Mouse (Mus musculus) left cerebral cortex, postnatal 10 days (tissue): ENCODE measurements around the gene Wfdc6b. TPM values are rescaled to one million over a fixed set of nuclear protein-coding genes. Genes with fewer than 3 reads are reported as not detected.
A peak's percentile ranks its signal among the peaks of the same experiment; 100 is the strongest.
"Not testable (repeated sequence)": the region's sequence is repeated elsewhere in the genome, so short reads cannot be mapped to it uniquely, and the experiment has no call there.

Experiments
- DNase-seq, 2 experiments: peaks; one replicate each; pipeline ENCODE4 v3.0.0; 2021 to 2022; ENCODE audit warnings: low spot score in 2 of 2, mixed read lengths in 1 of 2; ENCODE audit errors: extremely low spot score in 1 of 2
- intact Hi-C: fragments of 180-260 bp; cut with DNase I; formaldehyde crosslinking; loops from one replicate; pipeline ENCODE4 v1.15.1; 2025
- total RNA-seq, 2 experiments: library from RNA; stranded (reverse); gene quantifications; 2 replicates each; pipeline ENCODE4 v1.2.3; 2021

Gene Wfdc6b
- not detected for total RNA-seq

GRCm38 (mm10) chr2:164613471-164613870 lies at the start of gene Wfdc6b, which contains the start of gene Wfdc8:
Gene Wfdc6b (plus strand): TSS chr2:164613522.
Gene Wfdc8 (minus strand): TSS chr2:164613626.
- DNase-seq: peak in 1 of 2 experiments; percentile 68
- intact Hi-C loops: not testable (repeated sequence)

- DNase-seq: no peak
- intact Hi-C loops: loop anchor here (10.0 kb wide), 1 partner anchor 90 kb away; the partner anchor contains the start of gene Trp53tg5
Observed at GRCm38 (mm10) chr2:164564346-164564745, 49.0 kb upstream of the Wfdc6b start.

GRCm38 (mm10) chr2:164566997-164567396 lies 46.3 kb upstream of the Wfdc6b start:
- DNase-seq: no peak
- intact Hi-C loops: loop anchor here (10.0 kb wide), 1 partner anchor 92 kb away; the partner anchor contains the start of gene Trp53tg5

GRCm38 (mm10) chr2:164567460-164567859 lies 45.9 kb upstream of the Wfdc6b start:
- intact Hi-C loops: loop anchor here (10.0 kb wide), 1 partner anchor 93 kb away; the partner anchor contains the start of gene Trp53tg5

GRCm38 (mm10) chr2:164573359-164573758 lies 40.0 kb upstream of the Wfdc6b start, which contains the start of gene Spint3:
Gene Spint3 (minus strand): TSS chr2:164573459.
- intact Hi-C loops, DNase-seq: not testable (repeated sequence)

More at GRCm38 (mm10) chr2:164567460-164567859, 45.9 kb upstream of the Wfdc6b start:
- DNase-seq: no peak

- intact Hi-C loops, DNase-seq: not testable (repeated sequence)
Observed at GRCm38 (mm10) chr2:164585025-164585725, 28.1 kb upstream of the Wfdc6b start, which contains the start of gene Wfdc6a. Gene Wfdc6a (minus strand): TSS chr2:164585447.

GRCm38 (mm10) chr2:164592014-164592413 lies 21.3 kb upstream of the Wfdc6b start:
- intact Hi-C loops: loop anchor here (1.0 kb wide), 1 partner anchor 134 kb away; no protein-coding TSS in a partner anchor
- DNase-seq: peak in 1 of 2 experiments; percentile 31

GRCm38 (mm10) chr2:164593494-164593893 lies 19.8 kb upstream of the Wfdc6b start, which contains the start of gene Eppin:
Gene Eppin (minus strand): TSS chr2:164593594.
- intact Hi-C loops: no loop called here
- no peak for DNase-seq

GRCm38 (mm10) chr2:164600179-164600578 lies 13.1 kb upstream of the Wfdc6b start:
- no peak for DNase-seq
- intact Hi-C loops: no loop called here

- intact Hi-C loops: no loop called here
- DNase-seq: no peak
Observed at GRCm38 (mm10) chr2:164603482-164603881, 9.8 kb upstream of the Wfdc6b start.

GRCm38 (mm10) chr2:164604411-164604810 lies 8.9 kb upstream of the Wfdc6b start:
- DNase-seq: no peak

GRCm38 (mm10) chr2:164608781-164609180 lies 4.5 kb upstream of the Wfdc6b start:
- no peak for DNase-seq
- intact Hi-C loops: no loop called here

More at GRCm38 (mm10) chr2:164604411-164604810, 8.9 kb upstream of the Wfdc6b start:
- intact Hi-C loops: no loop called here

- DNase-seq: no peak
- intact Hi-C loops: no loop called here
Observed at GRCm38 (mm10) chr2:164615386-164615785, 2.1 kb downstream of the Wfdc6b start.

- intact Hi-C loops: no loop called here
- no peak for DNase-seq
Observed at GRCm38 (mm10) chr2:164619050-164619449, 5.7 kb downstream of the Wfdc6b start.

GRCm38 (mm10) chr2:164621775-164622174 lies 8.5 kb downstream of the Wfdc6b start:
- no peak for DNase-seq
- intact Hi-C loops: no loop called here

GRCm38 (mm10) chr2:164635266-164635665 lies 21.9 kb downstream of the Wfdc6b start:
- intact Hi-C loops: no loop called here
- no peak for DNase-seq

- DNase-seq: no peak
- intact Hi-C loops: no loop called here
Observed at GRCm38 (mm10) chr2:164638696-164639095, 25.4 kb downstream of the Wfdc6b start, which contains the start of gene Wfdc16. Gene Wfdc16 (minus strand): TSS chr2:164638796.

GRCm38 (mm10) chr2:164641129-164641528 lies 27.8 kb downstream of the Wfdc6b start:
- intact Hi-C loops: no loop called here
- DNase-seq: no peak

GRCm38 (mm10) chr2:164641881-164642673 lies 28.8 kb downstream of the Wfdc6b start:
- intact Hi-C loops: no loop called here

More at GRCm38 (mm10) chr2:164641881-164642673, 28.8 kb downstream of the Wfdc6b start:
- peak in 1 of 2 experiments; percentile 44 for DNase-seq
